Mouse (Mus musculus) gastrocnemius, postnatal 4 days (tissue): ENCODE data around the gene Scaper. TPM values are rescaled to one million over a fixed set of nuclear protein-coding genes. Genes with fewer than 3 reads are reported as not detected.

Source experiments
- DNase-seq, 2 experiments: peaks; one replicate each; pipeline ENCODE4 v3.0.0; 2021 to 2022; ENCODE audit warnings: low spot score in 2 of 2, mixed read lengths in 2 of 2
- total RNA-seq, 2 experiments: library from RNA; stranded (reverse); gene quantifications; 2 replicates each; pipeline ENCODE4 v1.2.3; 2021

The Scaper gene
- total RNA-seq, 2 experiments from 2014 or later, result 14.1 to 14.3 TPM

GRCm38 (mm10) chr9:55541681-55542365, 396.1 kb downstream of the Scaper start:
- peak; percentile 33 to 39 for DNase-seq

GRCm38 (mm10) chr9:55540888-55541287, 397.0 kb downstream of the Scaper start:
- peak; percentile 28 to 48 for DNase-seq

GRCm38 (mm10) chr9:55540391-55540770, 397.5 kb downstream of the Scaper start:
- DNase-seq, result no peak

GRCm38 (mm10) chr9:55539661-55540390, 398.1 kb downstream of the Scaper start:
- no peak for DNase-seq

GRCm38 (mm10) chr9:55539006-55539405, 398.9 kb downstream of the Scaper start:
- DNase-seq, result no peak

GRCm38 (mm10) chr9:55538377-55538776, 399.5 kb downstream of the Scaper start, which contains the start of gene Isl2:
Gene Isl2 (plus strand): TSS chr9:55538672.
- DNase-seq, result no peak

GRCm38 (mm10) chr9:55535907-55536306, 402.0 kb downstream of the Scaper start:
- peak in 1 of 2 experiments; percentile 77 for DNase-seq

- no peak for DNase-seq
Measured at GRCm38 (mm10) chr9:55525716-55526115, 412.2 kb downstream of the Scaper start.

- DNase-seq, result peak; percentile 85 to 94
Measured at GRCm38 (mm10) chr9:55512027-55512543, 425.8 kb downstream of the Scaper start, which contains the start of gene Etfa. Gene Etfa (minus strand): TSS chr9:55512243.

- peak; percentile 19 to 66 for DNase-seq
Measured at GRCm38 (mm10) chr9:55511521-55511993, 426.4 kb downstream of the Scaper start.

GRCm38 (mm10) chr9:55510651-55511235, 427.2 kb downstream of the Scaper start:
- DNase-seq, result no peak

GRCm38 (mm10) chr9:55509731-55510130, 428.2 kb downstream of the Scaper start:
- no peak for DNase-seq

- no peak for DNase-seq
Measured at GRCm38 (mm10) chr9:55508701-55509100, 429.2 kb downstream of the Scaper start.

GRCm38 (mm10) chr9:55507922-55508321, 430.0 kb downstream of the Scaper start:
- no peak for DNase-seq

Other genes starting within 250 kb of the Scaper start
- gene 4930563M21Rik, start 72.4 kb upstream of the Scaper start, total RNA-seq, result not detected
- 10 to 100 TPM; 47.4 to 49.5 TPM for gene Rcn2, start 103.7 kb upstream of the Scaper start, total RNA-seq
- 1 to 10 TPM; 1.3 to 2.0 TPM for gene Pstpip1, start 151.8 kb upstream of the Scaper start, total RNA-seq
- 100 to 1,000 TPM; 187 to 207 TPM for gene Tspan3, start 227.4 kb upstream of the Scaper start, total RNA-seq